Mouse (Mus musculus): ENCODE measurements around the gene Tmem247.
A peak's percentile ranks its signal among the peaks of the same experiment; 100 is the strongest.

Tmem247 gene

DNA sequence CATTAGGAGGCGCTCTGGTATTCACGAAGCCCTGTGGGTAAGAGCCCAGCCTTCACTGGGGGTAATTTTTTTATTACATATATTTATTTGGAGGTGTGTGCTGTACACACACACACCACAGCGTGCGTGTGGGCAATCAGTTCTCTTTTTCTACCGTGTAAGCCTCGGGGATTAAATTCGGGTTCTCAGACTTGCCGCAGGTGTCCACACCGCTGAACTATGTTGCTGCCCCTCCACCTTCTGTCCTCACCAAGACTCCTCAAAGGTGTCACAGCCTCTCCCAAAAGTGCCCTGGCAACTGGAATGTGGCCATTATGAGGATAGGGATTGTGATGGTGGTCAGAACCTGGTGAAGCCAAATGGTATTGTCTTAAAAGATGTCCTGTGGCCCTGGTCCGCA is at the start of gene Tmem247:
Gene Tmem247, plus strand, starts transcription at position 301 of the 400 bp plus-strand sequence.
- no peak for DNase-seq (ENCODE audit: low read depth, low spot score)

DNA sequence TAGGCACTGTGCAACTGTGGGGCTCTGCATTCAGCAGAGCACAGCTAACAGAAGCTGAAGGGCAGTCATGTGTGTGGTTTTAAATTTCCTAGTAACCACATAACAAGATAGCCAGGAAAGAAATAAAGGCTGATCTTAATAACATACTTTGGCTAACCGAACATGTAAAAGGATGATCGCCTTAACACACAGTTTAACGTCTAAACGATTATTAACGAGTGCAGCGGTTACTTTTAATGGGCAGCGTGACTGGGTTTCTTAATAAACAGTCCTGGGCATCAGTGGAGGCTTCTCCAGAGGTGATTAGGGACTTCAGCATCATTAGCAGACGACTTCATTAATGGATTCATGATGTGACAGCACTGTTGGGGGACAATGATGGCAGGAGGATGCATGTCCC is 46.6 kb upstream of the Tmem247 start:
- no peak for DNase-seq (ENCODE audit: low read depth, low spot score)

GRCm38 (mm10) chr17:86872643-86873042 is 44.5 kb upstream of the Tmem247 start:
- no peak for DNase-seq (ENCODE audit: low read depth, low spot score)

- DNase-seq (ENCODE audit: low read depth, low spot score), result no peak
These were observed 40.2 kb upstream of the Tmem247 start for GRCm38 (mm10) chr17:86876940-86877339.

- no peak for DNase-seq (ENCODE audit: low read depth, low spot score)
These were observed 39.4 kb upstream of the Tmem247 start for GRCm38 (mm10) chr17:86877747-86878146.

GRCm38 (mm10) chr17:86880056-86880455 is 37.1 kb upstream of the Tmem247 start:
- DNase-seq (ENCODE audit: low read depth, low spot score), result peak; percentile 7

DNA sequence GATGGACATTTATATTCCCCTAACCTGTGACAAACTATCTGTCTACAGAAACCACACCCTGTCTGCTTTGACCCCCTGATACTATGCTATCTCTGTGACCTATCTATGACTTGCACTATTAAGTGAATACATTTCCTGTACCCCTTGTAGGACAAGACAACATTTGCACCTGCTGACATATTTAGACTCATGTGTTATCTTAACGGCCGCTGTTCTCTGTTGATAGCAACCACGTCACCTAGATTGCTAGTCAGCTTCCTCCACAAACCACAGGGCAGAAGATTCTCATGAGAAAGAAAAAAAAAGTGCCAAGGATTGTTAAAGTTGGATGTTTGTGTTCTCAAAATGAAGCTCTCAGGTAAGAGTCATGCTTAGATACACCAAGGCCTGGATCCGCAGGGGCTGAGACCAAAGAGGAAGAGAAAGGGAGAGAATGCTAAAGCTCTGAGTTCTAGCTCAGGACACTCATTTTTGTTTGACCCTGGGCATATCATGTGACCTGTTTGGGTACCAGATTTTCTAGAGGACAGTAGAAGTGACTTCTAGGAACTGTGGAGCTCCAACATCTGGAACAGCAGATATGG is 36.6 kb upstream of the Tmem247 start:
- no peak for DNase-seq (ENCODE audit: low read depth, low spot score)

GRCm38 (mm10) chr17:86895191-86895590 is 22.0 kb upstream of the Tmem247 start:
- DNase-seq (ENCODE audit: low read depth, low spot score), result no peak

GRCm38 (mm10) chr17:86897486-86898165 is 19.5 kb upstream of the Tmem247 start:
- no peak for DNase-seq (ENCODE audit: low read depth, low spot score)

- no peak for DNase-seq (ENCODE audit: low read depth, low spot score)
These were observed 17.3 kb upstream of the Tmem247 start for GRCm38 (mm10) chr17:86899821-86900220.

- no peak for DNase-seq (ENCODE audit: low read depth, low spot score)
These were observed 16.6 kb upstream of the Tmem247 start for GRCm38 (mm10) chr17:86900564-86900963.

- DNase-seq (ENCODE audit: low read depth, low spot score), result no peak
These were observed 14.6 kb upstream of the Tmem247 start for GRCm38 (mm10) chr17:86902399-86903067.

GRCm38 (mm10) chr17:86903596-86903995 is 13.6 kb upstream of the Tmem247 start:
- DNase-seq (ENCODE audit: low read depth, low spot score), result no peak

- no peak for DNase-seq (ENCODE audit: low read depth, low spot score)
These were observed 12.9 kb upstream of the Tmem247 start for GRCm38 (mm10) chr17:86904206-86904605.

GRCm38 (mm10) chr17:86905297-86906135 is 11.6 kb upstream of the Tmem247 start:
- peak; percentile 52 for DNase-seq (ENCODE audit: low read depth, low spot score)

DNA sequence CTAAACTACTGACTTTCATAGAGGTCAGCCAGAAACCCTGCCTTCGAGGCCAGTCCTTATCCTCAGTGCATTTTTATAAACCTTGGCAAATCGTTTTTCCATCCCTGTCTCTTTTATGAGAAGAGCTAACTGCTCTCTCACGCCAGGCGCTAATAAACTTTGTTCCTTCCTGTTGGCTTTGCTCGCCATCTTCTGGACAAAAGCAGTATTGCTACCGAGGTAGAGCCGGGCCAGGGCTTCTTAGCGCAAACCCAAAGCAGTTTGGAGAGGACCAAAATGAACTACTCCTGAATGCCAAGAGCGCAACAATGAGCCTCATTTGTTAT is 11.0 kb upstream of the Tmem247 start:
- DNase-seq (ENCODE audit: low read depth, low spot score), result peak; percentile 75

GRCm38 (mm10) chr17:86906601-86907000 is 10.5 kb upstream of the Tmem247 start:
- peak; percentile 54 for DNase-seq (ENCODE audit: low read depth, low spot score)

DNA sequence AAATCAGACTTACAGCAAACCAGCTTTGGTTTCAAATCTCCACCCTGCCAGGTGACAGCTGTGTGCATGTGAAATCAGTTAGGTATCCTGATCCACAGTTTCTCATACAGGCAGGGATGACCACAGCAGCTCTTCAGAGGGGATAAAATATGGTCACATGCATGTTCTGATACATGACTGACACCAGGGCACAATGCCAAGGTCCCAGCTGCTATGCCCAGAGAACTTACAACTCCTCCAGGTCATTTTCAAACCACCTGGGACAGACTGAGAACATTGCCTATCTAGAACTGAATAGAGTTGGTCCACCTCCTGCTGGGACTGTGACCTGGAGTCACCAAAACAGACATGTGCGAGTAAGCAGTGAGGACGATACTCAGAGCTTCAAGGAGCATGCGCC is 10.1 kb upstream of the Tmem247 start:
- no peak for DNase-seq (ENCODE audit: low read depth, low spot score)

DNA sequence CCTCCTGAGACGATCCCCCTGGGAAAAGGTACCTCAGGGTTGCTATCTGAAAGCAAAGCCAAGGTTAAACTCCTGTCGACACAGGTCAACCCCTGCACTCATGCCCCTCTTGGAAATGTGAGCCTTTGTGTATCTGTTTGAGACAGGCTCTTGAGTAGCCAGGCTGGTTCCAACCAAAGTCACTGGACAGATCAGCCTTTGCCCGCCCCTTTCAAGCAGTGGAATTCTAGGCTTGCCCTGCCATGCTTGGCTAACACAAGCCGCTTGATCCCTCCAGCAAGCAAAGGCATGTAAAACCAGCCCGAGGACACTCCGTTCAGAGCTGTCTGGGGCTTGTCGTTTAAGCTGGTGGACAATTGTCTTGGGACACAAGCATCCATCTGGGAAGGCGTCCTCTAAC is 8.8 kb upstream of the Tmem247 start:
- no peak for DNase-seq (ENCODE audit: low read depth, low spot score)

DNA sequence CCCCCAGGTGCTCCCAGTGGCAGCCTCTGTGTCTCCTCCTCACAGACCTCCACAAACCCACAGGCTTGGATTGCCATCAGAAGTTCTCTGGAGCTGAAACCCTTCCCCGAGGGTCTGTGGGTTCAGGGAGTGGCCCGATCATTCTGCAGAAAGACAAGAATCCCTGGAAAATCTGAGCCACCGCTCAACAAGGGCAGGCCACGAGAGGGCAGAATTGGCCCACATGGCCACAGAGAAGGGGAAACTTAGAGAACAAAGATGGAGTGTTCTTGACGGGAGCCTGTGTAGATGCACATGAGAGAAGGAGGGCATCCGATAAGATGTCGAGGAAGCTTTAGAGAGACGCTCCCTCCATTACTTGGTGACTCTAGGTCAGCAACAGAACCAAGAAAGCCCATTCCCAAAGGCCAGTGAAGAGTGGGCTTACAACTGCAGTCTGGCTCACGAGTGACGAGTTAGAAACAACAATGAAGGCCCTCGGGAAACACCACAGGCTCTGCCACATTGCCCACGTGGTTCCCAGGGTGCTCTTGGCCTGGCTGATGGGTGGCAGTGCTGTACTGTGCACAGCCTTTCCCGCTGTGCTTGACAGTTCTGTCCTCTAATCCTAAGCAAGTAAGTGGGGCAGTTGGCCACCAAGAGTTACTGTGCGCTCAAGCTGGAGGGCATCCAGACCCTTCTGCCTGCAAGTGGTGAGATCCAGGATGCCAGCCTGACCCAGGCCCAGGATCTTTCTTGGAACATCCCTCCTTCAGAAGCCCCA is 7.2 kb upstream of the Tmem247 start:
- DNase-seq (ENCODE audit: low read depth, low spot score), result peak; percentile 31

GRCm38 (mm10) chr17:86911261-86911660 is 5.9 kb upstream of the Tmem247 start:
- no peak for DNase-seq (ENCODE audit: low read depth, low spot score)
